Mouse (Mus musculus): ENCODE data around the gene Mok. TPM values are rescaled to one million over a fixed set of nuclear protein-coding genes. Genes with fewer than 3 reads are reported as not detected.
"Not testable (repeated sequence)": the region's sequence is repeated elsewhere in the genome, so short reads cannot be mapped to it uniquely, and the experiment has no call there.

Mok gene
- polyA plus RNA-seq, 1 experiment from 2014 or later = 6.2 TPM

DNA sequence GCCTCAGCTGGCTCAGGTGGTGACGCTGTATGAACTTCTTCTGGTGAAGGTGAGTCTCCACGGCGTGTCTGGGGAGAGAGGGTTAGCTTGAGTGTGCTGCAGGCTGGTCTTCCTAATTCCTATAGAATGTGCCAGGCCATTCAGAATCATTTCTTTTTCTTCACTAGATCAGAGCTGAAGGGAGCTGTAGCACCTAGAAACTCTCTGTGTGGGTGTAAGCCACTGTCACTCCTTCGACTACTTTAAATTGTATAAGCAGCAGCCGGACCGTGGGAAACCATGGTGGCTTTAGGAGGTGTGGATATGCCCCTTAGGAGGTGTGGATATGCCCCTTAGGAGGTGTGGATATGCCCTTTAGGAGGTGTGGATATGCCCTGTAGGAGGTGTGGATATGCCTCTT is 23.3 kb upstream of the Mok start:
- Histone ChIP-seq H3K27me3 (no peaks in the 10 kb centered on the region), H3K36me3 (peaks cover 78% of the 10 kb centered on the region)
- ATAC-seq (replicated peaks; ENCODE audit: low FRiP score) = no peak

DNA sequence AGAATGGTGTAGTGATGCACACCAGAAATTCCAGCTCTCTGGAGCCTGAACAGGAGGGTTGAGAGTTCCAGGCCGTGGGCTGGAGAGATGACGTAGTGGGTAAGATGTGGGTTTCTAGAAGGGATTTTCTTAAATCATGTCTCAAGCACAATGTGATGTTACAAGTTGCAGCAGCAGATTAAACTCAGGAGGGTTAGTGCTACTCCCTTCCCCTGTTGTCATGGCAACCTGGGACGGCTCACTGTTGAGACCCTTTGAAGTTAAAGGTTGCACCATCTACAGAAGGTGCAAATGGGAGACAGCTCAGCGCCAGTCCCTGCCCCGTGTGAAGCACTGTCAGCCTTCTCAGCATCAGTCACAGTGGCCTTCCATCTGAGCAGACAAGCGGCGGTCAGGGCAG is 20.5 kb upstream of the Mok start:
- Histone ChIP-seq H3K4me1 (peaks cover 7% of the 10 kb centered on the region; the same call in 1 of the 2 replicates), H3K27ac (no peak overlapping the region), H3K4me2 (no peak overlapping the region), H3K9me3 (replicated peaks) (no peaks in the 10 kb centered on the region), H3K9ac (no peak overlapping the region), H3K4me3 (replicated peaks) (no peak overlapping the region), H3K27me3 (no peaks in the 10 kb centered on the region), H3K36me3 (peaks cover 53% of the 10 kb centered on the region)
- WGBS = 37% methylated on average over 7 of the region's 7 CpGs
- 0 out of 2 replicates have a peak, but pooled peaks have one; percentile 9 for ATAC-seq (replicated peaks; ENCODE audit: low FRiP score)

More for the DNA sequence above, 23.3 kb upstream of the Mok start:
- H3K9me3 ChIP-seq (replicated peaks) = no peaks in the 10 kb centered on the region
- H3K27ac ChIP-seq = no peak overlapping the region
- no peak overlapping the region for H3K4me3 ChIP-seq (replicated peaks)
- H3K9ac ChIP-seq = no peak overlapping the region
- no peak overlapping the region for H3K4me2 ChIP-seq
- 91% methylated on average over 6 of the region's 6 CpGs for WGBS
- H3K4me1 ChIP-seq = no peaks in the 10 kb centered on the region

DNA sequence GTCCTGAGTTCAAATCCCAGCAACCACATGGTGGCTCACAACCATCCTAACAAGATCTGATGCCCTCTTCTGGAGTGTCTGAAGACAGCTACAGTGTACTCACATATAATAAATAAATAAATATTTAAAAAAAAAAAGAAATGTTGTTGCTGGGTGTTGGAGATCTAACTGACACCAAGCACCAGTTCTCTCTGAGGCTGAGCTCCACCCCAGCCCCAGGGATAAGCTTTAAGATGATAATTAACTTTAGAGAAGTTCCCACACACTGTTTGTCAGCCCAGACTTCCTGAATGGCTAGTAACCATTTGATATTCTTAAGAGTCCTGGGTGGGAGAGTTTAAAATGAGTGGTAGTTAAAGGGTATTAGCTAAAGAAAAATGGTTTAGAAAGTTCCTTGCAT is 19.6 kb upstream of the Mok start:
- peaks cover 7% of the 10 kb centered on the region; the same call in 1 of the 2 replicates for H3K4me1 ChIP-seq
- H3K27ac ChIP-seq = no peak overlapping the region
- no peaks in the 10 kb centered on the region for H3K27me3 ChIP-seq
- no peak overlapping the region for H3K4me2 ChIP-seq
- H3K9ac ChIP-seq = no peak overlapping the region
- H3K36me3 ChIP-seq = peaks cover 53% of the 10 kb centered on the region
- no peaks in the 10 kb centered on the region for H3K9me3 ChIP-seq (replicated peaks)
- no peak overlapping the region for H3K4me3 ChIP-seq (replicated peaks)
- no peak for ATAC-seq (replicated peaks; ENCODE audit: low FRiP score)

DNA sequence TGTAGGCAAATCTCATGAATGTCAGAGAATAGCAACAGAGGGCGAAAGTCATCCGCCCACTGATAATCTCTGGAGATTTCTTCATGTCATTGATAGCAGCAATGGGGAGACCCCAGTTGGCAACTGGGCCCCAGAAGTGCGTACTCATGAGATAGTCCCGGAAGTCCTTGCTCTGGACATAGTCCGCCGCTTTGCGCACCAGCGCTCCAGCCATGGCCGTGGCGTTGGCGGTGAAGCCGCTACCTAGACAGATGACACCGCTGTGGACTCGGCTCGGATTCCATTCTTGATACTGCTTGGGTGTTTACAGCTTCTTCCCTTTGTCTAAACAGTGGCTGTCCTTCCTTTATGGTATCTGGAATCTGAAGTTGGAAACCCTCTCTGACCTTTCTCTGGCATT is 17.9 kb upstream of the Mok start:
- H3K4me2 ChIP-seq; H3K4me1 ChIP-seq; H3K9ac ChIP-seq; ATAC-seq (replicated peaks; ENCODE audit: low FRiP score); H3K27ac ChIP-seq; H3K27me3 ChIP-seq; H3K4me3 ChIP-seq (replicated peaks); H3K9me3 ChIP-seq (replicated peaks): not testable (repeated sequence)
- peaks cover 43% of the 10 kb centered on the region for H3K36me3 ChIP-seq
- WGBS = 97% methylated on average over 15 of the region's 15 CpGs

DNA sequence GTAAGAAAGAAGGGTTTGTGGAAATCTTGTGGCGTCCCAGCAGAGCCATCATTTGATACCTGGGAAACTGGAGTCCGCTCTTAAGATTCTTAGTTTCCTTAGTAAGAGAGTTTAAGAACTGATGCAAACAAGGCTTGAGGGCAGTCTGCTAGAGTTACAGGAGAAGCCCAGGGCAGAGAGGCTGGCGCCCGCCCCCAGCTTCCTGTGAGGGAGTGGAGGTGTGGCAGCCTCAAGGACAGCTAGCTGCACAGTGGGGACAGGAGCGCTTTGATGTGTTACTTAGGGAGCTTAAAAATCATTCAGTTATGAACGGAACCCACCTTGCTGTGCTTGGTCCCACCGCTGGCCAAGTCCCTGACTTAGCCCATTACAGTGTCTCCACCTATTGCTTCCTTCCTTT is 16.5 kb upstream of the Mok start:
- H3K9ac ChIP-seq = no peak overlapping the region
- H3K9me3 ChIP-seq (replicated peaks) = no peaks in the 10 kb centered on the region
- no peak overlapping the region for H3K4me2 ChIP-seq
- ATAC-seq (replicated peaks; ENCODE audit: low FRiP score) = no peak
- H3K27me3 ChIP-seq = no peaks in the 10 kb centered on the region
- H3K4me3 ChIP-seq (replicated peaks) = no peak overlapping the region
- H3K27ac ChIP-seq = 0 out of 2 replicates have a peak overlapping the region, but pooled peaks have one; percentile 11
- H3K36me3 ChIP-seq = peaks cover 36% of the 10 kb centered on the region
- peaks cover 7% of the 10 kb centered on the region; the same call in 1 of the 2 replicates for H3K4me1 ChIP-seq
- 66% methylated on average over 7 of the region's 7 CpGs for WGBS

DNA sequence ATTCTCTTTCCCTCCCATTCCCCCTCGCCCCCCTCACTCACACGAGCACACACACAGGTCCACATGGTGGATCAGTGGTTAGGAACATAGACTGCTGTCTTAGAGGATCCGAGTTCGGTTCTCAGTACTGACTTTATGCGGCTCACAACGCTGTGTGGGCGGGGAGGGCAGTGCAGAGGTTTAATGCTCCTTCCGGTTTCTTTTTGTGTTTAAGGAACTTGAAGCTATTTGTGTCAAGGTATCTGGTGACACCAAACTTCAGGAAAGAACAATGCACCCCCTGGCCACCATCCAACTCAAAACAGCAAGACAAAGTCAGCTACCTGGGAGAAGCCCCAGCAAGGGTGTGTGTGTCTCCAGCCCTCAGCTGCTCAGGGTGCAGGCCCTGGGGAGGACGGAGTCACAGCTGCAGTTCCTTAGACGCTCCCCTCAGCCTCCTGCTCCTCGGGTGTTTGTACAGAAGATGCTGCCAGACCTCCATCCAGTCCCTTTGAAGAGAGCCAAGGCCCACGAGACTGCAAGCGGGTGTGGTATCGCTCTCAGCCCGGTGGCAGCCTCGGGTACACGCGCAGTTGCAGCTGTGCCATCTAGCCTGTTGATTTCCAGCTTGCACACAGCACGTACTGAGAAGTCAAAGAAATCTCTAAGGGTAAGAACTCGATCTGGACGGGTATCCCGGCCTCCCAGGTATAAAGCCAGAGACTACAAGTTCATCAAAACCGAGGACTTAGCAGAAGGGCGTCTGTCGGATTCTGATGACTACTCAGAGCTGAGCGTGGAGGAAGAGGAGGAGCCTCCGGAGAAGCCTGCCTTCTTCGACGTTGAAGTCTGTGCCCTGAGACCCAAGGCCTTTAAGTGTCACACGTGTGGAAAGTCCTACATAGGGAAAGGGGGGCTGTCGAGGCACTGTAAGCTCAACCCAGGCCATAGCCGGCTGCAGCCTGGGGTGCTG is 14.3 kb upstream of the Mok start:
- no peak overlapping the region for H3K27ac ChIP-seq
- H3K4me3 ChIP-seq (replicated peaks) = no peak overlapping the region
- H3K4me2 ChIP-seq = no peak overlapping the region
- H3K36me3 ChIP-seq = peaks cover 20% of the 10 kb centered on the region
- ATAC-seq (replicated peaks; ENCODE audit: low FRiP score) = no peak
- H3K27me3 ChIP-seq = no peaks in the 10 kb centered on the region
- H3K9me3 ChIP-seq (replicated peaks) = no peaks in the 10 kb centered on the region
- H3K9ac ChIP-seq = no peak overlapping the region
- 86% methylated on average over 32 of the region's 32 CpGs for WGBS
- peaks cover 20% of the 10 kb centered on the region for H3K4me1 ChIP-seq

DNA sequence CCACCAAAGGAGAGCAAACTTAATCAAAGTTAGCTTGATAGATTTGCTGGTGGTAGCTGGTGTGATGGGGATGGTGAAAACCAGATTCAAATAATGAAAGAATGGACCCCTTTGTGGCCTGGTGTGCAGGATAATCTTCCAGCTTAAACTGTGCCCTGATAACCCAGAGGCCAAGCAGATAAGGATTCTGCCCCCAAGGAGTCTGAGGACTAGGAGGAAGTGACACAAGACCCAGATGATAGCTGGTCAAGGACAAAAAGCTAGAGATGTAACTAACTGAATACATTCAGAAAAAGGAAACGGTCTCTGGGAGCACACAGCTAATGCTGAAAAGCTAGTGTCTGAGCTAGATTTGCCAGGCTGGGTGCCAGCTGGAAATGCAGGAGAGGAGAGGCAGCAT is 11.2 kb upstream of the Mok start:
- Histone ChIP-seq H3K27me3 (no peaks in the 10 kb centered on the region), H3K4me1 (peaks cover 14% of the 10 kb centered on the region), H3K27ac (no peak overlapping the region), H3K9ac (peak overlapping the region; percentile 83; the same call in 1 of the 2 replicates), H3K9me3 (replicated peaks) (no peaks in the 10 kb centered on the region), H3K4me3 (replicated peaks) (no peak overlapping the region), H3K4me2 (no peak overlapping the region), H3K36me3 (peaks cover 15% of the 10 kb centered on the region)
- ATAC-seq (replicated peaks; ENCODE audit: low FRiP score) = no peak
- 96% methylated on average over 1 of the region's 1 CpGs for WGBS

DNA sequence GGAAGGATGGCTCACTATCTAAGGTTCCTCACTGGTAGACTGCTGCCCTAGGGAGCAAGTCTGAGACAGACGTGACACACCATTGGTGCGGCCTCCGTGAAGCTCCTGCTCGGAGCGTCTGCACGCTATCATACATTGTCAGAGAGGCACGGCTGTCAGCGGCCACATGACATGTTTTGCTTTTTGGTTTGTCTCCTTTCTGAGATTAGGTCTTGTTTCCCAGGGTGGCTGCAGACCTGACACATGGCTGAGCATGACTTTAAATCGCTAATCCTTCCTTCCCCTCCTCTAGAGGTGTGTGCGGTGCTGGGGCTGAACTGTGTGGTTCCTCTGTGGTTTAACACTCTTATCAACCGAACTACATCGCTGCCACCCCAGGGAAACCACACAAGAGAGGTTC is 10.7 kb upstream of the Mok start:
- no peaks in the 10 kb centered on the region for H3K9me3 ChIP-seq (replicated peaks)
- WGBS = 83% methylated on average over 12 of the region's 12 CpGs
- no peak for ATAC-seq (replicated peaks; ENCODE audit: low FRiP score)
- peaks cover 15% of the 10 kb centered on the region for H3K36me3 ChIP-seq
- peak overlapping the region; percentile 68 for H3K4me2 ChIP-seq
- H3K4me1 ChIP-seq = peaks cover 15% of the 10 kb centered on the region
- H3K4me3 ChIP-seq (replicated peaks) = peak overlapping the region; percentile 88
- H3K27ac ChIP-seq = no peak overlapping the region
- H3K27me3 ChIP-seq = no peaks in the 10 kb centered on the region
- peak overlapping the region; percentile 83; the same call in 1 of the 2 replicates for H3K9ac ChIP-seq

DNA sequence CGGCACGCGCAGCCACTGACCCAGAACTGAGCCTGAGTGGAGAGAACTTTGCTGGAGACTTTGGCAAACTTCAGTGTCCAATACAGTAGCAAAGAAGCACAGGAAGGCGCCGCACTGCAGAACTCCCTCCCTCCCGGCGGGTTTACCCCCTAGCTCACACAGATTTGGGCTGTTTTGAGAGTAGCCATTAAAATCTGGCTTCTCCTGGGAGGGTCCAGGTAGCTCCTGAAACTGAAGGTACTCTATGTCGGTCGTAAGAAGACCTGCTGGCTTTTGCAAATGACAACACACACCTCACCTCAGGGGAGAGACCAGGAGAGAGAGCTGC is 10.2 kb upstream of the Mok start:
- H3K36me3 ChIP-seq = peaks cover 11% of the 10 kb centered on the region
- H3K27me3 ChIP-seq = no peaks in the 10 kb centered on the region
- peak overlapping the region; percentile 83 for H3K27ac ChIP-seq
- H3K4me1 ChIP-seq = peaks cover 20% of the 10 kb centered on the region
- H3K9me3 ChIP-seq (replicated peaks) = no peaks in the 10 kb centered on the region
- peak overlapping the region; percentile 83 for H3K9ac ChIP-seq
- peak overlapping the region; percentile 68 for H3K4me2 ChIP-seq
- peak overlapping the region; percentile 88 for H3K4me3 ChIP-seq (replicated peaks)
- 12% methylated on average over 9 of the region's 9 CpGs for WGBS
- no peak for ATAC-seq (replicated peaks; ENCODE audit: low FRiP score)

DNA sequence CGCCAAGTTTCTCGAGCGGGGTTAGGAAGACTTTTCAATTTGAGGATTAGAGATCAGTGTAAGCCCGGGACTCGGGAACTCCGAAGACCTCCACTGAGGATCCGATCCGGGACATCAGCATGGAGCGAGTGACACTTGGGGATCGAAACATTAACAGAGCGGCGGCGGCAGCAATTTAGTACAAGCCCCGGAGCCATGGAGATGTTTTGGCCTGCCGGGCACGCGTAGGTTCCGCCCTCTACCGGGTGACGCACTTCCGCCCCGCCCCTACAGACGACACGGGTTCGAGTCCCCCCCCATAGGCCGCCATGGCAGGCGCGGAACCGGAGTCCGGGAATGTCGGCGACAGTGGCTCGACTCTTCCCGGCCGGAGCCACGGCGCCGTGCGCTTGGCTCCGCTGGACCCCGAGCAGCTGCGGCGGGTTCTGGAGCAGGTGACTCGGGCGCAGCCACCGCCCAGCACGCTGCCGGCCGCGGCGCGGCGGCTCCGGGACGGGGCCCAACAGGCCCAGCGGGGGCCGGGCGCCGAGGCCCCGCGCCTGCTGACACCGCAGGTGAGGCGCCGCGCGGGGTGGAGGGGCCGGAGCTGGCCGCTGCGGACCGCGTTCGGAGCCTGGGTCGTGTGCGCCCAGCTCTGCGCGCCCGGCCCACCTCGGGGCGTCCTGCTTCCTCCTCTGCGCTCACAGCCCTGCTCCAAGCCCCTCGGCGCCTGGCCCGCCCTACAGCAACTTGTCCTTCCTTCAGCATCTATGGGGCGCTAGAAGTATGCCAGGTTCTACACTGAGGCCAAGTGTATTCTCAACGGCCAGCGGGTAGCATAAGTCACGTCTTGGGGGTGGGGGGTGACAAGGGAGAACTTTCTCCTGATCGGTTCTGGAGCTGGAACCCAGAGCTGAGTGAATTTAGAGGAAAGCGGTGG is 9.5 kb upstream of the Mok start, which contains the start of gene Zfp839:
Zfp839 (plus strand) TSS at position 244 of the 919 bp plus-strand sequence.
- peak within 1 kb of the TSS; percentile 83 for H3K27ac ChIP-seq
- H3K4me1 ChIP-seq = peaks cover 22% of the 10 kb centered on the region
- H3K4me2 ChIP-seq = peak within 1 kb of the TSS; percentile 68
- no peaks in the 10 kb centered on the region for H3K9me3 ChIP-seq (replicated peaks)
- peak; percentile 73 for ATAC-seq (replicated peaks; ENCODE audit: low FRiP score)
- H3K27me3 ChIP-seq = no peaks in the 10 kb centered on the region
- WGBS = under 1% methylated on average over 80 of the region's 89 CpGs
- peak within 1 kb of the TSS; percentile 88 for H3K4me3 ChIP-seq (replicated peaks)
- peaks cover 4% of the 10 kb centered on the region for H3K36me3 ChIP-seq
- peak within 1 kb of the TSS; percentile 83 for H3K9ac ChIP-seq

DNA sequence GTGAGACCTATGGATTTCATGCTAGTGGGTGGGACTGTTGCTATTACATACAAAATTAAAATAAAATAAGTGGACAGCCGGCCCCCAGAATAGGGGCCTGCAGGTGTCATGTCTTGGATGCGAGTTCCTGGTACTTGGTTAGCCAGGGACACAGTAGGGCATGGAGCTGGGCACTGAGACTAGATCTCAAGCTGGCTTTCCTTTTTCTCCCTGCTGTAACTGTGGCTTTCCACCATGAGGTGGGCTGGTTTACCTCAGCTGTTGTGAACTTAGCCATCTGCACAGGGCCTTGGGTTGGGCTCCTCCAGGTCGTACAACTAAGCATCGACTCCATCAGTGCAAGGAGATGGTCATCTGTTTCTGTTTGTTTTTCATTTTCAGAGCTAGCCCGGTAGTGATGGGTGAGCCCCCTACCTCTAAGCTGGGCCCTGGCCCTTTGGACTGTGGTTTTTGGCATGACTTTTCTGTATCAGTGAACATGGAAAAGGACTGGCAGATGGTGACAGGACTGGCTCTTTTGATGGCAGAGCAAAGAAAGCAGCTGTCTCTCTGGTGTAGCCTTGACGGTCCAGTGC is 5.5 kb upstream of the Mok start:
- Histone ChIP-seq H3K36me3 (no peaks in the 10 kb centered on the region), H3K4me2 (peak overlapping the region; percentile 89), H3K9me3 (replicated peaks) (no peaks in the 10 kb centered on the region), H3K9ac (peak overlapping the region; percentile 54), H3K4me3 (replicated peaks) (peak overlapping the region; percentile 59), H3K27me3 (no peaks in the 10 kb centered on the region), H3K4me1 (peaks cover 26% of the 10 kb centered on the region), H3K27ac (no peak overlapping the region)
- ATAC-seq (replicated peaks; ENCODE audit: low FRiP score) = no peak
- WGBS = 69% methylated on average over 6 of the region's 6 CpGs

Measured in kidney, embryonic 15.5 days (tissue).